Mouse (Mus musculus): ENCODE results near the gene Snx29.

Gene Snx29

GRCm38 (mm10) chr16:11588689-11589088 is 266.0 kb downstream of the Snx29 start:
- in situ Hi-C loops (cut with MboI, MseI), result no loop called here

GRCm38 (mm10) chr16:11589336-11589735 is 266.6 kb downstream of the Snx29 start:
- in situ Hi-C loops (cut with MboI, MseI), result no loop called here

GRCm38 (mm10) chr16:11589782-11590695 is 267.3 kb downstream of the Snx29 start:
- in situ Hi-C loops (cut with MboI, MseI), result no loop called here

- in situ Hi-C loops (cut with MboI, MseI), result no loop called here
Measured at GRCm38 (mm10) chr16:11596599-11596998, 273.9 kb downstream of the Snx29 start.

GRCm38 (mm10) chr16:11597769-11598168 is 275.1 kb downstream of the Snx29 start:
- in situ Hi-C loops (cut with MboI, MseI), result no loop called here

- in situ Hi-C loops (cut with MboI, MseI), result no loop called here
Measured at GRCm38 (mm10) chr16:11599523-11599922, 276.8 kb downstream of the Snx29 start.

GRCm38 (mm10) chr16:11601336-11602082 is 278.8 kb downstream of the Snx29 start:
- in situ Hi-C loops (cut with MboI, MseI), result loop anchor here (5.0 kb wide), 2 partner anchors 66 to 179 kb away; no protein-coding TSS in a partner anchor

- in situ Hi-C loops (cut with MboI, MseI), result loop anchor here (5.0 kb wide), 2 partner anchors 63 to 182 kb away; no protein-coding TSS in a partner anchor
Measured at GRCm38 (mm10) chr16:11603667-11604422, 281.1 kb downstream of the Snx29 start.

GRCm38 (mm10) chr16:11612526-11613126 is 289.9 kb downstream of the Snx29 start:
- in situ Hi-C loops (cut with MboI, MseI), result no loop called here

GRCm38 (mm10) chr16:11614401-11615014 is 291.8 kb downstream of the Snx29 start:
- in situ Hi-C loops (cut with MboI, MseI), result no loop called here

GRCm38 (mm10) chr16:11615633-11616032 is 292.9 kb downstream of the Snx29 start:
- in situ Hi-C loops (cut with MboI, MseI), result no loop called here

GRCm38 (mm10) chr16:11619951-11620350 is 297.2 kb downstream of the Snx29 start:
- in situ Hi-C loops (cut with MboI, MseI), result loop anchor here (10.0 kb wide), 1 partner anchor 725 kb away; no protein-coding TSS in a partner anchor

- in situ Hi-C loops (cut with MboI, MseI), result loop anchor here (10.0 kb wide), 1 partner anchor 726 kb away; no protein-coding TSS in a partner anchor
Measured at GRCm38 (mm10) chr16:11621042-11621441, 298.3 kb downstream of the Snx29 start.

- in situ Hi-C loops (cut with MboI, MseI), result loop anchor here (10.0 kb wide), 1 partner anchor 727 kb away; no protein-coding TSS in a partner anchor
Measured at GRCm38 (mm10) chr16:11621664-11622063, 299.0 kb downstream of the Snx29 start.

- in situ Hi-C loops (cut with MboI, MseI), result loop anchor here (10.0 kb wide), 1 partner anchor 728 kb away; no protein-coding TSS in a partner anchor
Measured at GRCm38 (mm10) chr16:11623032-11623431, 300.3 kb downstream of the Snx29 start.

GRCm38 (mm10) chr16:11624121-11624520 is 301.4 kb downstream of the Snx29 start:
- in situ Hi-C loops (cut with MboI, MseI), result loop anchor here (10.0 kb wide), 1 partner anchor 729 kb away; no protein-coding TSS in a partner anchor

GRCm38 (mm10) chr16:11626004-11626481 is 303.3 kb downstream of the Snx29 start:
- in situ Hi-C loops (cut with MboI, MseI), result loop anchor here (10.0 kb wide), 1 partner anchor 731 kb away; no protein-coding TSS in a partner anchor

GRCm38 (mm10) chr16:11626616-11627015 is 303.9 kb downstream of the Snx29 start:
- in situ Hi-C loops (cut with MboI, MseI), result loop anchor here (10.0 kb wide), 1 partner anchor 732 kb away; no protein-coding TSS in a partner anchor

GRCm38 (mm10) chr16:11627866-11628638 is 305.3 kb downstream of the Snx29 start:
- in situ Hi-C loops (cut with MboI, MseI), result loop anchor here (10.0 kb wide), 1 partner anchor 733 kb away; no protein-coding TSS in a partner anchor

All from regulatory T cell (primary cell).